21 mouse cellular contexts compared by ENCODE assay signal in the genomic region with DNA sequence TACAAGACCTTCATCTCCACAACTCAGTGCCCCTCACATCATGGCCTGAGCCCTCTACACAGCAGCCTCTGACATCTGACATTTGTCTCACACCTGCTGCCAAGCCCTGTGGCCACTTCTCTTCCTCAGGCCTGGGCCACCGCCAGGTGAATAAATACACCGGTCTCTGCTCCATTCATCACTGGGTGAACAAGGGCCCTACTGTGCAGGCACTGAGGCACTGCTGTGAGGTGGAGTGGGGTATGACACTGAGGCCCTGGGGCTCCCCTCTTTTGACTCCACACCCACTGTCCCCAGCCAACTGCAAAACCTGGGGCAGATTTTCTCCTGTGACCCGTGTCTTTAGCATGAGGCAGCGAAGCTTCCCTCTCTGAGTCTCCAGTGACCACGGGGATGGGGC. TPM values are rescaled to one million over a fixed set of nuclear protein-coding genes. Genes with fewer than 3 reads are reported as not detected.
DNase-seq lines count a peak whose midpoint lies in the region; ATAC-seq and TF ChIP-seq lines count a peak whose summit lies in the region.
"Had no signal": no experiment of that assay in that cellular context is flagged by ENCODE, and none has a peak within 500 bp of the region (broad histone marks: within the 10 kb centered on the region; RNA-seq: fewer than 3 reads in every experiment).

No protein-coding gene starts in this region.

- DNase-seq in lung, embryonic 14.5 days, result peak; percentile 50
- DNase-seq in lung, adult 2 months, result no peak
- DNase-seq in embryonic facial prominence, embryonic 14.5 days (ENCODE audit: low spot score), result no peak
- DNase-seq in gastrocnemius, adult 8-10 months (ENCODE audit: low spot score in 2 of 2), result no peak
- DNase-seq in left cerebral cortex, postnatal 36 days (ENCODE audit: low spot score in 2 of 2), result no peak
- DNase-seq: adrenal gland, postnatal 10 days; cerebellum, adult 11 months; cerebellum, adult 9-10 months; cerebellum, postnatal 25 days; forebrain, postnatal 0 days; gastrocnemius, postnatal 25 days; heart, adult 11 months; heart, postnatal 36 days had no signal

- H3K4me1 ChIP-seq in forebrain, embryonic 13.5 days, result no peaks in the 10 kb centered on the region
- no peaks in the 10 kb centered on the region for H3K4me1 ChIP-seq in forebrain, embryonic 16.5 days (replicated peaks; ENCODE audit: control insufficient read depth, insufficient read depth, low read length)
- H3K4me1 ChIP-seq in lung, embryonic 14.5 days (ENCODE audit: insufficient read depth), result peaks cover 4% of the 10 kb centered on the region; the same call in 1 of the 2 replicates
- H3K4me1 ChIP-seq in lung, adult 2 months (ENCODE audit: control insufficient read depth, insufficient read depth, low read length), result no peaks in the 10 kb centered on the region
- 0 out of 2 replicates have a peak, but pooled peaks cover 4% of the 10 kb centered on the region for H3K4me1 ChIP-seq in embryonic facial prominence, embryonic 14.5 days (ENCODE audit: control insufficient read depth, insufficient read depth, low read length)
- H3K4me1 ChIP-seq in limb, embryonic 15.5 days, result peaks cover 36% of the 10 kb centered on the region
- H3K4me1 ChIP-seq: hindbrain, embryonic 15.5 days had no signal

- intact Hi-C loops in left cerebral cortex, postnatal 36 days (cut with DNase I), result no loop called here

- WGBS in forebrain, embryonic 13.5 days, result 59% methylated on average over 5 of the region's 5 CpGs
- WGBS in forebrain, embryonic 16.5 days, result 68% methylated on average over 5 of the region's 5 CpGs
- WGBS in lung, embryonic 14.5 days, result 53% methylated on average over 5 of the region's 5 CpGs
- 66% methylated on average over 5 of the region's 5 CpGs for WGBS in lung, adult 2 months
- 59% methylated on average over 5 of the region's 5 CpGs for WGBS in embryonic facial prominence, embryonic 14.5 days
- 69% methylated on average over 5 of the region's 5 CpGs for WGBS in limb, embryonic 15.5 days

- no peaks in the 10 kb centered on the region for H3K36me3 ChIP-seq in forebrain, embryonic 13.5 days (ENCODE audit: poor library complexity, severe bottlenecking)
- no peaks in the 10 kb centered on the region for H3K36me3 ChIP-seq in forebrain, embryonic 16.5 days (ENCODE audit: control insufficient read depth, insufficient read depth)
- no peaks in the 10 kb centered on the region for H3K36me3 ChIP-seq in lung, embryonic 14.5 days (ENCODE audit: insufficient read depth)
- no peaks in the 10 kb centered on the region for H3K36me3 ChIP-seq in embryonic facial prominence, embryonic 14.5 days (ENCODE audit: control insufficient read depth, insufficient read depth, low read length)
- no peaks in the 10 kb centered on the region for H3K36me3 ChIP-seq in limb, embryonic 15.5 days
- H3K36me3 ChIP-seq: embryonic facial prominence, embryonic 15.5 days; heart, embryonic 13.5 days; hindbrain, embryonic 15.5 days had no signal

- H3K27ac ChIP-seq in forebrain, embryonic 13.5 days, result no peak overlapping the region
- no peak overlapping the region for H3K27ac ChIP-seq in forebrain, embryonic 16.5 days (ENCODE audit: low read length)
- H3K27ac ChIP-seq in lung, embryonic 14.5 days (ENCODE audit: low read depth), result 0 out of 2 replicates have a peak overlapping the region, but pooled peaks have one; percentile 43
- H3K27ac ChIP-seq in embryonic facial prominence, embryonic 14.5 days (replicated peaks; ENCODE audit: low read depth, low read length), result no peak overlapping the region
- H3K27ac ChIP-seq in limb, embryonic 15.5 days, result peak overlapping the region; percentile 50; the same call in 1 of the 2 replicates
- H3K27ac ChIP-seq: embryonic facial prominence, embryonic 15.5 days; heart, embryonic 13.5 days; hindbrain, embryonic 15.5 days had no signal

- H3K9ac ChIP-seq in forebrain, embryonic 13.5 days, result 0 out of 2 replicates have a peak overlapping the region, but pooled peaks have one; percentile 27
- no peak overlapping the region for H3K9ac ChIP-seq in forebrain, embryonic 16.5 days (replicated peaks; ENCODE audit: low read depth, low read length)
- H3K9ac ChIP-seq in lung, embryonic 14.5 days, result no peak overlapping the region
- H3K9ac ChIP-seq in embryonic facial prominence, embryonic 14.5 days (ENCODE audit: low read depth, low read length), result no peak overlapping the region
- H3K9ac ChIP-seq in limb, embryonic 15.5 days, result no peak overlapping the region
- H3K9ac ChIP-seq: embryonic facial prominence, embryonic 15.5 days; forebrain, postnatal 0 days; heart, embryonic 13.5 days; hindbrain, embryonic 15.5 days had no signal

- no peak overlapping the region for H3K4me3 ChIP-seq in forebrain, embryonic 13.5 days
- no peak overlapping the region for H3K4me3 ChIP-seq in forebrain, embryonic 16.5 days (replicated peaks; ENCODE audit: low read length)
- H3K4me3 ChIP-seq in lung, embryonic 14.5 days (ENCODE audit: low read depth, low read length), result no peak overlapping the region
- H3K4me3 ChIP-seq in lung, adult 2 months (replicated peaks; ENCODE audit: extremely low read depth, low read depth, low read length), result no peak overlapping the region
- no peak overlapping the region for H3K4me3 ChIP-seq in embryonic facial prominence, embryonic 14.5 days (ENCODE audit: low read depth, low read length)
- no peak overlapping the region for H3K4me3 ChIP-seq in limb, embryonic 15.5 days
- H3K4me3 ChIP-seq: embryonic facial prominence, embryonic 15.5 days; erythroblast, embryonic 14.5 days; heart, embryonic 13.5 days; hindbrain, embryonic 15.5 days had no signal

- TF ChIP-seq POLR2A in lung, adult 2 months (IDR thresholded peaks at IDR 0.05; ENCODE audit: borderline replicate concordance, extremely low read depth, low read depth, low read length), result no peak

- H3K4me2 ChIP-seq in forebrain, embryonic 13.5 days, result no peak overlapping the region
- H3K4me2 ChIP-seq in forebrain, embryonic 16.5 days (ENCODE audit: low read length), result no peak overlapping the region
- H3K4me2 ChIP-seq in lung, embryonic 14.5 days, result no peak overlapping the region
- no peak overlapping the region for H3K4me2 ChIP-seq in embryonic facial prominence, embryonic 14.5 days (ENCODE audit: low read depth, low read length)
- no peak overlapping the region for H3K4me2 ChIP-seq in limb, embryonic 15.5 days
- H3K4me2 ChIP-seq: embryonic facial prominence, embryonic 15.5 days; heart, embryonic 13.5 days; hindbrain, embryonic 15.5 days had no signal

- TF ChIP-seq CTCF in lung, embryonic 14.5 days (IDR thresholded peaks at IDR 0.05; ENCODE audit: low read depth), result no peak
- no peak for TF ChIP-seq CTCF in lung, adult 2 months (IDR thresholded peaks at IDR 0.05; ENCODE audit: insufficient read depth, low read length)

- no peak for ATAC-seq in forebrain, embryonic 13.5 days
- no peak for ATAC-seq in forebrain, embryonic 16.5 days
- ATAC-seq in lung, embryonic 14.5 days (ENCODE audit: insufficient read depth), result peak; percentile 77
- ATAC-seq in embryonic facial prominence, embryonic 14.5 days (ENCODE audit: low read depth), result 0 out of 2 replicates have a peak, but pooled peaks have one; percentile 41
- peak; percentile 53; the same call in 1 of the 2 replicates for ATAC-seq in limb, embryonic 15.5 days (ENCODE audit: insufficient number of reproducible peaks, low FRiP score, low TSS enrichment, low read depth)
- ATAC-seq: forebrain, postnatal 0 days had no signal

- H3K9me3 ChIP-seq in forebrain, embryonic 13.5 days (replicated peaks), result no peaks in the 10 kb centered on the region
- H3K9me3 ChIP-seq in forebrain, embryonic 16.5 days (ENCODE audit: control insufficient read depth, low read length), result no peaks in the 10 kb centered on the region
- H3K9me3 ChIP-seq in lung, embryonic 14.5 days (ENCODE audit: low read depth, low read length), result no peaks in the 10 kb centered on the region
- no peaks in the 10 kb centered on the region for H3K9me3 ChIP-seq in embryonic facial prominence, embryonic 14.5 days (ENCODE audit: control insufficient read depth, low read length)
- no peaks in the 10 kb centered on the region for H3K9me3 ChIP-seq in limb, embryonic 15.5 days
- H3K9me3 ChIP-seq: embryonic facial prominence, embryonic 15.5 days; heart, embryonic 13.5 days; hindbrain, embryonic 15.5 days had no signal

- H3K27me3 ChIP-seq in forebrain, embryonic 13.5 days, result peaks cover 38% of the 10 kb centered on the region
- H3K27me3 ChIP-seq in forebrain, embryonic 16.5 days (replicated peaks; ENCODE audit: control insufficient read depth, insufficient read depth, low read length), result peaks cover 3% of the 10 kb centered on the region
- peaks cover 3% of the 10 kb centered on the region; the same call in 1 of the 2 replicates for H3K27me3 ChIP-seq in lung, embryonic 14.5 days (ENCODE audit: insufficient read depth, low read length)
- peaks cover 1% of the 10 kb centered on the region; the same call in 1 of the 2 replicates for H3K27me3 ChIP-seq in embryonic facial prominence, embryonic 14.5 days (replicated peaks; ENCODE audit: control insufficient read depth, insufficient read depth, low read length)
- 0 out of 2 replicates have a peak, but pooled peaks cover 1% of the 10 kb centered on the region for H3K27me3 ChIP-seq in limb, embryonic 15.5 days

RNA-seq across cellular contexts. Expression of a gene that starts 6.8 kb away (rescaled TPM):
- 0.18 and 0.35 TPM in 2 replicates for polyA plus RNA-seq in forebrain, embryonic 13.5 days (2015; fragmentation: Nextera tagmentation; extraction: Ambion mirVana)
- 0.51 and 0.75 TPM in 2 replicates for polyA plus RNA-seq in forebrain, embryonic 16.5 days (2015; fragmentation: Nextera tagmentation; extraction: Ambion mirVana)
- 0.43 and 0.53 TPM in 2 replicates for polyA plus RNA-seq in lung, embryonic 14.5 days (2014; fragmentation: Nextera tagmentation; extraction: Ambion mirVana)
- 0.51 and 1.3 TPM in 2 replicates for polyA plus RNA-seq in lung, adult 2 months (2012; rRNA removed)
- 9.5 and 9.9 TPM in 2 replicates for polyA plus RNA-seq in embryonic facial prominence, embryonic 14.5 days (2014; fragmentation: Nextera tagmentation; extraction: Ambion mirVana)
- 101 and 104 TPM in 2 replicates for polyA plus RNA-seq in limb, embryonic 15.5 days (2015; fragmentation: Nextera tagmentation; extraction: Ambion mirVana)
- 10 to 100 TPM in 2 of 4 experiments, 1 to 10 TPM in 2; 2.7 to 16.7 (median 8.4) TPM for total RNA-seq in gastrocnemius, adult 8-10 months (2022)
- total RNA-seq in left cerebral cortex, postnatal 36 days (2021), result under 1 TPM; 0.25 to 0.88 TPM
- total RNA-seq: MEL had no signal
- polyA plus RNA-seq: erythroblast, embryonic 14.5 days had no signal

RNA-seq across cellular contexts. Expression of a gene that starts 13.5 kb away (rescaled TPM):
- polyA plus RNA-seq in forebrain, embryonic 13.5 days (2015; fragmentation: Nextera tagmentation; extraction: Ambion mirVana), result 14.2 and 16.3 TPM in 2 replicates
- polyA plus RNA-seq in forebrain, embryonic 16.5 days (2015; fragmentation: Nextera tagmentation; extraction: Ambion mirVana), result 11.8 and 13.6 TPM in 2 replicates
- polyA plus RNA-seq in lung, embryonic 14.5 days (2014; fragmentation: Nextera tagmentation; extraction: Ambion mirVana), result 23.3 and 27.2 TPM in 2 replicates
- polyA plus RNA-seq in lung, adult 2 months (2012; rRNA removed), result 35.8 and 36.7 TPM in 2 replicates
- 18.9 and 19.1 TPM in 2 replicates for polyA plus RNA-seq in embryonic facial prominence, embryonic 14.5 days (2014; fragmentation: Nextera tagmentation; extraction: Ambion mirVana)
- 13.8 and 16.7 TPM in 2 replicates for polyA plus RNA-seq in limb, embryonic 15.5 days (2015; fragmentation: Nextera tagmentation; extraction: Ambion mirVana)
- 10 to 100 TPM; 29.7 to 32.7 (median 30.8) TPM for total RNA-seq in gastrocnemius, adult 8-10 months (2022)
- 10 to 100 TPM; 59.2 to 66.3 TPM for total RNA-seq in left cerebral cortex, postnatal 36 days (2021)

RNA-seq across cellular contexts. Expression of a gene that starts 37.0 kb away (rescaled TPM):
- 0.89 and 2.5 TPM in 2 replicates for polyA plus RNA-seq in forebrain, embryonic 13.5 days (2015; fragmentation: Nextera tagmentation; extraction: Ambion mirVana)
- 3.9 and 5.8 TPM in 2 replicates for polyA plus RNA-seq in forebrain, embryonic 16.5 days (2015; fragmentation: Nextera tagmentation; extraction: Ambion mirVana)
- polyA plus RNA-seq in lung, embryonic 14.5 days (2014; fragmentation: Nextera tagmentation; extraction: Ambion mirVana), result 2.4 and 4.2 TPM in 2 replicates
- polyA plus RNA-seq in lung, adult 2 months (2012; rRNA removed), result 1.1 and 1.5 TPM in 2 replicates
- 1.7 TPM in 1 of 2 replicates, not detected in the other for polyA plus RNA-seq in embryonic facial prominence, embryonic 14.5 days (2014; fragmentation: Nextera tagmentation; extraction: Ambion mirVana)
- 2.9 and 4.1 TPM in 2 replicates for polyA plus RNA-seq in limb, embryonic 15.5 days (2015; fragmentation: Nextera tagmentation; extraction: Ambion mirVana)
- total RNA-seq in gastrocnemius, adult 8-10 months (2022), result 1 to 10 TPM in 1 of 4 experiments, under 1 TPM in 1, not detected in 2; 0.75 to 2.7 TPM
- 10 to 100 TPM; 15.3 to 23.7 TPM for total RNA-seq in left cerebral cortex, postnatal 36 days (2021)
- total RNA-seq: heart, postnatal 36 days had no signal

RNA-seq across cellular contexts. Expression of a gene that starts 51.0 kb away (rescaled TPM):
- 18.2 and 20.1 TPM in 2 replicates for polyA plus RNA-seq in forebrain, embryonic 13.5 days (2015; fragmentation: Nextera tagmentation; extraction: Ambion mirVana)
- polyA plus RNA-seq in forebrain, embryonic 16.5 days (2015; fragmentation: Nextera tagmentation; extraction: Ambion mirVana), result 32.7 and 35.8 TPM in 2 replicates
- 2.7 and 3.6 TPM in 2 replicates for polyA plus RNA-seq in lung, embryonic 14.5 days (2014; fragmentation: Nextera tagmentation; extraction: Ambion mirVana)
- 2.7 TPM in 2 replicates for polyA plus RNA-seq in lung, adult 2 months (2012; rRNA removed)
- polyA plus RNA-seq in embryonic facial prominence, embryonic 14.5 days (2014; fragmentation: Nextera tagmentation; extraction: Ambion mirVana), result 10.0 and 10.7 TPM in 2 replicates
- polyA plus RNA-seq in limb, embryonic 15.5 days (2015; fragmentation: Nextera tagmentation; extraction: Ambion mirVana), result 8.8 and 9.6 TPM in 2 replicates
- total RNA-seq in gastrocnemius, adult 8-10 months (2022), result 10 to 100 TPM; 16.5 to 25.1 (median 20.2) TPM
- 100 to 1,000 TPM; 101 to 104 TPM for total RNA-seq in left cerebral cortex, postnatal 36 days (2021)
- polyA plus RNA-seq: erythroblast, embryonic 14.5 days had no signal

Comparison
In these comparisons a context has a peak if more than half of its experiments do, and no peak if none do; other contexts are left out.
1. ATAC-seq: peak in lung, embryonic 14.5 days (single experiment), embryonic facial prominence, embryonic 14.5 days (single experiment) and limb, embryonic 15.5 days (single experiment); none in forebrain, embryonic 13.5 days (single experiment) and forebrain, embryonic 16.5 days (single experiment).
2. H3K27ac ChIP-seq: peak in lung, embryonic 14.5 days (single experiment) and limb, embryonic 15.5 days (single experiment); none in forebrain, embryonic 13.5 days (single experiment), forebrain, embryonic 16.5 days (single experiment) and embryonic facial prominence, embryonic 14.5 days (single experiment).